Mouse (Mus musculus) small intestine, adult 2 months (tissue): Measurements from ENCODE around the gene Ap1b1. TPM values are rescaled to one million over a fixed set of nuclear protein-coding genes. Genes with fewer than 3 reads are reported as not detected.

Experiments used
- H3K27ac ChIP-seq: fragments of 200-500 bp; 2 replicates; pipeline ENCODE4 v1.5.1; 2012; ENCODE audit warnings: low read depth, low read length, control low read depth, inconsistent platforms; ENCODE audit not compliant: insufficient read depth
- H3K27me3 ChIP-seq: fragments of 200-500 bp; 2 replicates; pipeline ENCODE4 v1.6.1; 2012; ENCODE audit warnings: mild to moderate bottlenecking, moderate library complexity, low read length, inconsistent platforms; ENCODE audit not compliant: control insufficient read depth, insufficient read depth
- H3K36me3 ChIP-seq: fragments of 200-500 bp; 2 replicates; pipeline ENCODE4 v1.6.1; 2012; ENCODE audit warnings: mild to moderate bottlenecking, low read length, control low read depth, inconsistent platforms; ENCODE audit not compliant: control insufficient read depth, insufficient read depth
- H3K4me1 ChIP-seq: fragments of 200-500 bp; 2 replicates; pipeline ENCODE4 v1.6.1; 2012; ENCODE audit warnings: low read length, inconsistent platforms, mixed read lengths; ENCODE audit not compliant: control insufficient read depth, insufficient read depth, insufficient read length
- H3K4me3 ChIP-seq: fragments of 200-500 bp; 2 replicates; pipeline ENCODE4 v1.5.1; 2012; ENCODE audit warnings: low read depth, mild to moderate bottlenecking, control low read depth, inconsistent platforms, low read length, moderate library complexity
- CTCF ChIP-seq: fragments of 200-500 bp; IDR thresholded peaks from 2 replicates; pipeline ENCODE4 v1.5.1; 2012; ENCODE audit warnings: low read depth, mild to moderate bottlenecking, control low read depth, inconsistent platforms, low read length, moderate library complexity, mixed read lengths; ENCODE audit not compliant: insufficient replicate concordance, insufficient read length; ENCODE audit errors: extremely low read depth
- POLR2A ChIP-seq: fragments of 200-500 bp; IDR thresholded peaks from 2 replicates; pipeline ENCODE4 v1.6.1; 2012; ENCODE audit warnings: low read depth, mild to moderate bottlenecking, control low read depth, inconsistent platforms, low read length, moderate library complexity
- WGBS: fragments of 180-500 bp; shearing (Covaris S2); methylation state at CpG from one replicate; pipeline ENCODE4 v1.1.7; 2018; 5-methylcytosine and 5-hydroxymethylcytosine counted together
- polyA plus RNA-seq: library from polyadenylated mRNA; depleted of rRNA; stranded (reverse); fragments of >200 nt; gene quantifications from 2 replicates; pipeline ENCODE4 v1.2.3, GENCODE M21; 2012

The Ap1b1 gene
- polyA plus RNA-seq, 1 experiment = 96.1 TPM

DNA sequence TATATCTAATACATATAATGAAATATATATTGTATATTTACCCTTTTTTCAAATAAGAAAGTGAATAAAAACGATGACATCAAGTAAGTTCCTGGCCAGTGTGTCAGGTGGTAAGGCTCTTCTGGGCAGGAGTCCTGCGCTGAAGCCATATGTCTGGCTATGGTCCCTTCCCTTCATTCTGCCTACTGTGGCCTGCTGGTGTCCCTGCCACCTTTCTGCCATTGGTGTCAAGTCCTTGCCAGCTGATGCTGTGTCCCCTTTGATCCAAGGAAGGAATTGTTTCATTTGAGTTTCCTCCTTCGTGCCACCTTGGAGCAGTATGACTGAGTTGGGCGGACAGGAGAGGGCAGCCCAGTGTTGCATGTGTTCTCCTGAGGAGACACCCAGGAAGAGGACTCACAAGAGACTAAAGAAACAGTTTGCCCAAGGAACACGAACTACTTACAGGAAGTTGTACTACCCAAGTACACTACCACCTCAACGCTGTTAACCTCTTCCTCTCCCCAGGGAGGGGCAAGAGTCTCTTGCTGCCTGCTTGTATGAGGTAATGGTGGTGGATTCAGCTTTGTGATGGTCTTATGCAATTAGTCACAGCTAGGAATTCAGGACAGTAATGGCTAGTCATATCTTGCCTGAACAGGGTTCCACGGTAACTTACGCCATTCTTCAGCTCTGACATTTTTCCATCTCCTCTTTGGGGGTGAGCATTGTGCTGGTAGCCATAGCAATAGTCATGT is 56.2 kb downstream of the Ap1b1 start:
- no peak for TF ChIP-seq CTCF
- TF ChIP-seq POLR2A = no peak
- 78% methylated on average over 8 of the region's 8 CpGs for WGBS
- Histone ChIP-seq H3K4me3 (no peak overlapping the region), H3K27ac (no peak overlapping the region), H3K36me3 (peaks cover 49% of the 10 kb centered on the region), H3K27me3 (no peaks in the 10 kb centered on the region), H3K4me1 (no peaks in the 10 kb centered on the region)

DNA sequence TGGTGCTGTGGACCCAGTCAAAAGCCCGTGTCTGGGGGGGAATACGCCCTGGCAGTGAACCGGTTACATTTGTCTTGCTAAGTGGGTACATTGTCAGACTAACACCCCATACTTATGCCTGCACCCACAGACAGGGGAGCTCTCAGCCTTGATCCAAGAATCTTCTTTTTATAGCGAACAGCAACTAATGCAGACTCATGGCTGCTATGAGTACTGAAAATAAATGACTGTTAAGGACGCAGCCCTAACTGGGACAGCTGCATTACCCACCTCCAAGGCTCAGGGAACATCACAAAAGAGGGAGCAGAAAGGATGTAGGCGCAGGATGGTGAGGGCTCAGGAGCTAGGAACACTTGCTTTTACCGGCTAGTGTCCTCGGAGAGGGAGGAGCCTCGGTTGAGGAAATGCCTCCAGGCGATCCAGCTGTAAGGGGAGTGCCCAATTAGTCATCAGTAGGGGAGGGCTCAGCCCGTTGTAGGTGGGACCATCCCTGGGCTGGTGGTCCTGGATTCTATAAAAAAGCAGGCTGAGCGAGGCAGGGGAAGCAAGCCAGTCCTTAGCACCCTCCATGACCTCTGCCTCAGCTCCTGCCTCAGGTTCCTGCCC is 59.8 kb downstream of the Ap1b1 start:
- no peak for TF ChIP-seq POLR2A
- TF ChIP-seq CTCF = no peak
- WGBS = 46% methylated on average over 12 of the region's 12 CpGs

DNA sequence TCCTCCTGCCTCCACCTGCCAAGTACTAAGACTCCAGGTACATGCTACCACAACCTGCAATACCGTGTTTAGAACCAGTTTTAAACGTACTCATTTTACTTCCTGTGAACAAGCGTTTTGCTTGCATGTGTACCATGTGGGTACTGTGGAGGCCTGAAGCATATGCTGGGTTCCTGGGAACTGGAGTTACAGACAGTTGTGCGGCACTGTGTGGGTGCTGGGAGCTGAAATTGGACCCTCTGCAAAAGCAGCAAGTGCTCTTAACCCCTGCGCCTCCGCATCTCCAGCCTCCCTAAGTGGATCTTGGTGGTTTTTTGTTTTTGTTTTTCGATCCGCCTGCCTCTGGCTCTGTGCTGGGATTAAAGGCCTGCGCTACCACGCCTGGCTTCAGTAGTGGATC is 65.0 kb downstream of the Ap1b1 start:
- Histone ChIP-seq H3K27me3 (no peaks in the 10 kb centered on the region), H3K4me3 (no peak overlapping the region), H3K36me3 (no peaks in the 10 kb centered on the region), H3K4me1 (peaks cover 4% of the 10 kb centered on the region), H3K27ac (no peak overlapping the region)
- TF ChIP-seq CTCF (no peak), POLR2A (no peak)
- WGBS = 92% methylated on average over 10 of the region's 10 CpGs

More for the DNA sequence above, 59.8 kb downstream of the Ap1b1 start:
- H3K4me1 ChIP-seq = no peaks in the 10 kb centered on the region
- no peak overlapping the region for H3K27ac ChIP-seq
- no peak overlapping the region for H3K4me3 ChIP-seq
- no peaks in the 10 kb centered on the region for H3K27me3 ChIP-seq
- H3K36me3 ChIP-seq = peaks cover 13% of the 10 kb centered on the region

DNA sequence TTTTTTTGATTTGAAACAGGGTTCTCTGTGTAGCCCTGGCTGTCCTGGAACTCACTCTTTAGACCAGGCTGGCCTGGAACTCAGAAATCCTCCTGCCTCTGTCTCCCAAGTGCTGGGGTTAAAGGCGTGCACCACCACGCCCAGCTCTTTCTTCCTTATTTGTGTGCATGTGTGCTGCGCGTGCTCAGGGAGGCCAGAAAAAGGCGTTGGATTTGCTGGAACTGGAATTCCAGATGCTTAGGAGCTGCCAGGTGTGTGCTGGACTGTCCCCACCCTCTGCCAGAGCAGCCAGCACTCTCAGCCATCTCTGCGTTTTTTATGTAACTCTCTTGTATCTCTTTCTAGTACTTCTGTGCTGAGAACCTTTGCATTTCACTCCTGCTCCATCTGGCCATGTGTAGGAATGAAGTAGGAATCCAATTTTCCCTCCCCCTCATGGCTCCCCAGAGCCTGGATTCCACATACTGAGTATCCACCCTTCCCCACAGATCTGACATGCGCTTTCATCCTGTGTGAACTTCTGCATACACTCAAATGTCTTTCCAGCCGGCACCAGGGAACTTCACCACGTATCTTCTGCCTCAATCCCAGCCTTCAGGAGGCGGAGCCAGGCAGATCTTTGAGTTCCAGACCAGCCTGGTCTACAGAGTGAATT is 65.7 kb downstream of the Ap1b1 start:
- Histone ChIP-seq H3K4me1 (peaks cover 4% of the 10 kb centered on the region), H3K36me3 (no peaks in the 10 kb centered on the region), H3K27ac (no peak overlapping the region), H3K4me3 (no peak overlapping the region), H3K27me3 (peaks cover under 1% of the 10 kb centered on the region; the same call in 1 of the 2 replicates)
- TF ChIP-seq POLR2A = no peak
- 63% methylated on average over 10 of the region's 10 CpGs for WGBS

DNA sequence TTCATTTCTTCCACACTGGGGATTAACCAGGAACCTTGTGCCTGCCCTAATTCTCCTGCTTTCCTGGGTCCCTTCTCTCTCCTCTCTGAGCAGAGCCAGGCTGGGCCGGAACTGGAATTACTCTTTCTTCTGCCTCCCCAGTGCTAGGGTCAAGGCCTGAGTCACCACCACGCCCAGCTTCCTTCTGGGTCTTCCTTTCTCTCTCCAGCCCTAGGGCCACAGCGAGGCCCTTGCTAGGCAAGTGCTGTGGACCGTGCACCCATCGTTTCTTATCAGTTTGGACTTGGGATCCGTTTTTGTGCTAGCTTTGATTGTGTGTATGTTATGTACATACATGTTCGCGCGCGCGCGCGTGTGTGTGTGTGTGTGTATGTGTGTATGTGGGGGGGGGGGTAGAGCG is 67.5 kb downstream of the Ap1b1 start:
- Histone ChIP-seq H3K4me1 (peaks cover 11% of the 10 kb centered on the region), H3K27ac (no peak overlapping the region), H3K4me3 (no peak overlapping the region), H3K27me3 (peaks cover 15% of the 10 kb centered on the region), H3K36me3 (no peaks in the 10 kb centered on the region)
- WGBS = 61% methylated on average over 14 of the region's 14 CpGs
- TF ChIP-seq CTCF (no peak), POLR2A (no peak)

DNA sequence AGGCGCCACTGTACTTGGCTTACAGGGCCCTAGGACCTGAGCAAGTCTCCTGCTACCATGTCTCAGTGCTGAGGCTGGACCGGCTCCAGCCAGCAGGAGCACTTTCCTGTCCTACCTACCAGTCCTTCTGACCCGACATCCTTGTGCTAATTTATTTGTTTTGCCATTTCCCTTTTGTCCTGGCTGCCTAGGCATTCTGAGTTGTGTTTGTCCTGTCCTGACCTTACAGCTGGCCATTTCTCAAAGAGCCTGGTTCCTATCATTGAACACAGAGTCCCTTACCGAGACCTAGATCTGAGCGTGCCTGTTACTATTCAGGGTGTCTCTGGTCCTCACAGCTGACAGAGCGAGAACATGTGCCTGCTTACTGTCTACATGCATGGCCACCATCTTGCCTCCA is 68.2 kb downstream of the Ap1b1 start:
- H3K4me1 ChIP-seq = peaks cover 15% of the 10 kb centered on the region
- TF ChIP-seq POLR2A (no peak), CTCF (no peak)
- no peak overlapping the region for H3K4me3 ChIP-seq
- no peaks in the 10 kb centered on the region for H3K36me3 ChIP-seq
- WGBS = 81% methylated on average over 6 of the region's 6 CpGs
- peaks cover 17% of the 10 kb centered on the region for H3K27me3 ChIP-seq
- H3K27ac ChIP-seq = no peak overlapping the region
